Mouse (Mus musculus) CD4-positive, CD25-positive, alpha-beta regulatory T cell, adult 2 months (primary cell): Measurements from ENCODE around the gene Car5a.
A peak's percentile ranks its signal among the peaks of the same experiment; 100 is the strongest.

Experiments used
- DNase-seq: peaks from one replicate; pipeline ENCODE4 v3.0.0-alpha.2; 2012; ENCODE audit warnings: low read depth, low spot score

Gene Car5a

DNA sequence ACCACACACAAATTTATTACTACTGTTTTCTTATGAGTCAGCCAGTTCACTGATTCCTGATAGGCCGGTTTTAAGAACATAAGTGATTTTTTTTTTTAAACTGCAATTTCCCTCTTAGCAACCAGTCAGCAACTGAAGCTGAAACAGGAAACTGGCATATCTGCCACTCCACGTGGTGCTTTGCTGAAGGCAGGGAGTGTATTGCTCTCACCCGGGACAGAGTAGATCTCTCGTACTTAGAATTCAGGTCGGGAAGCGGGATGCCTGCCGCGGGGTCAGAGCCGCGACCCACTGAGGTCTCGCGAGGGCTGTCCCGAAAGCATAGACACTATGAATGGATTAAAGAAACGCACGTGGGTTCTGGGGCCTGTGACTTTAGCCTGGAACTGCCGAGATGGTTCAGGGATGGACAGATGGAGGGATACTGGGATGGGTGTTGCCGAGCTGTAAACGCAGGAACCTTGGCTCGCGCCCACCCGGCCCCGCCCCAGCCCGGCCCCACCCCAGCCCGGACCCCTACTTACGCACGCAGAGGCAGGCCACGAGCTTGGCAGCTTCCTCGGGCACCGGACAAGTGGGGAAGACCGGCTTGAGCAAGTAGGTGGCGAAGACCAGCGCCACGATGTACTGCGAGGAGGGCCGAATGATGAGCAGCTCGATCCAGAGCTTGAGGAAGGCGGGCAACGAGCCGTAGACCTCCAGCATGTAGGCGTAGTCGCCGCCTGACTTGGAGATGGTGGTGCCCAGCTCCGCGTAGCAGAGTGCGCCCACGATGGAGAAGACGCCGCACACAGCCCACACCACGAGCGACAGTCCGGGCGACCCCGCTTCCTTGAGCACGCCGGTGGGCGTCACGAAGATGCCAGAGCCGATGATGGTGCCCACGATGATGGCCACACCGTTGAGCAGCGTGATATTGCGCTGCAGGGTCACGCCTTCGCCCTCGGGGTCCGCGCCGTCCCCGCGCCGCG, 37.9 kb downstream of the Car5a start:
- peak; percentile 70 for DNase-seq

DNA sequence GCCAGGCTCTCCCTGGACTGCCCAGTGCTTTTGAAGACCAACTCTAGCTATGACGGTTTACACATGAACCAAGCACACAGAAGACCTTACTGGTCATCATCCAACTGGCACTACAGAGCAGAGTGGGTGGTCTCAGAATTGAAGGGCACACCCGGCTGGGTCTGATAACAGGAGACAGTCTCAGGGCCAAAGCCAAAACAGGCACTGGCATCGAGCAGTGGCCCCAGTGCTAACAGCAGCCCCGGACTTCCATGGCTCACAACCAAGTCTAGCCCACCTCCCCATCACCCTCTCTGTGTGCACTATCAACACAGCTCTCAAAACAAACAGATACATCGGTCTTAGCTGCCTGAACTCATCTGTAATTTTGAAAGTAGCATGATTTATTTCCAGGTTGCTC, 38.8 kb downstream of the Car5a start:
- no peak for DNase-seq

GRCm38 (mm10) chr8:121905420-121905819, 39.3 kb downstream of the Car5a start:
- no peak for DNase-seq

GRCm38 (mm10) chr8:121904999-121905398, 39.7 kb downstream of the Car5a start:
- DNase-seq, result no peak

DNA sequence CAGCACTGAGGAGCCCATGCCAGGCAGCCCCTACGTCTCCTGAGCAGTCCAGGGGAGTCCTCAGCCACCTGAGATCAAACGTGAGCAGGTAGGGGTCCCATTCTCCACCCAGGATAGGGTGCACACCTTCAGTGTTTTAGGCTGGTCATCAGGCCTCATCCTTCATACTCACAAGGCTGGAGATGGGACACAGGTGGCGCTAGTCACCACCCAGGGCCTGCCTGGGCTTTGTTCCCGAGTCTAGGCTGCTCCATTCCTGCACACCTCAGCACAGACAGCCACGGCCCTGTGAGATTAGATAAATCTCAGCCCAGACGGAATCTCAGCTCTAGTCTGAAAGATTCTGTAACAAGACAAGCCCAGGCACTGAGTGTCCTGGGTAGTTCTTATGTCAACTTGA, 40.7 kb downstream of the Car5a start:
- DNase-seq, result no peak

GRCm38 (mm10) chr8:121901498-121902236, 43.0 kb downstream of the Car5a start:
- no peak for DNase-seq

GRCm38 (mm10) chr8:121899180-121900044, 45.3 kb downstream of the Car5a start:
- DNase-seq, result no peak

DNA sequence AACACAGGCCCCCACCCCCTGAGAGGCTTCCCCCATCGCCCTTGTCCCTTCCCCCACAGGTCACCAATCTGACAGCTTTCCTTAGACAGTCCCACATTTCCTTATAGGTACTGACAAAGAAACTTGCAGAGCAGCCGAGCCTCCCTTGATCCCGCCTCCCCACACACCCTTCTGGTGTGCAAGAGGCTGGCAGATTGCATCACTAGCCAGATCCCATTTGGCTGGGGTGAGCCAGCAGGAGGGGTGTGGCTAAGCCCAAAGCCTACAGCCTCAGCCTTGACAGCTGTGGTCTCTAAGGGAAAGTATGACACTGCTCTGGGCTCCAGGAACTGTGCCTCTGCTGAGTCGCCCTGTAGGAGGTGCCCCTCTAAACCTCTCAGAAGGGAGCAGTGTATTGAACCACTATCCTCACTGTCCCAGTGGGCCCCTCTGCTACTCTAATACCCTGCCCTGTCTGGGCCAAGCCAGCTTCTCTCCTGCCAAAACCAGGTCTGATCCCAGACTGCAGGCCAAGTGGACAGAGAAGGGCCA, 46.2 kb downstream of the Car5a start:
- peak; percentile 38 for DNase-seq

DNA sequence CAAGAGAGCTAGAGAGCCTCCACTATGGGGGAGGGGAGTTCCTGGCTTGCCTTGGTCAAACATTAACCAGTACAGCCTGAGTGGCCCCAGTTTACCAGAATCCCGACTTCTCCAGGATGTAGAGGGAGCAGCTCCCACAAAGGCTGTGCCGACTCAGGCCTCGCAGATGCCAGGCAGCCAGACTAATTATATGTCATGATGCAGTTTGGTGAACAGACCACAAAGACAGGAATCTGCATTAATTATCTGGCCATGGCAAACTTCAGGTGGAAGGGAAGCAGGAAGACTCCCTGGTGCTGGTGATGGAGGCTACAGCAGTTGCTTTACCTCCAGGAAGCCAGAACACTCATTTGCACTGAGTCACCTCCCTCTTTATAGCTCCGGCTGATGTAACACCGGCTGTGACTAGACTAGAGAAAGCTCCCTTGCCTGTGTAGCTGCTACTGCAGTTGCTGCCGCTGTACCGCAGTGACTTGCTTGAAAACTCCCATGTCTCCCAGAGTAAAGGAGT, 46.8 kb downstream of the Car5a start:
- no peak for DNase-seq

DNA sequence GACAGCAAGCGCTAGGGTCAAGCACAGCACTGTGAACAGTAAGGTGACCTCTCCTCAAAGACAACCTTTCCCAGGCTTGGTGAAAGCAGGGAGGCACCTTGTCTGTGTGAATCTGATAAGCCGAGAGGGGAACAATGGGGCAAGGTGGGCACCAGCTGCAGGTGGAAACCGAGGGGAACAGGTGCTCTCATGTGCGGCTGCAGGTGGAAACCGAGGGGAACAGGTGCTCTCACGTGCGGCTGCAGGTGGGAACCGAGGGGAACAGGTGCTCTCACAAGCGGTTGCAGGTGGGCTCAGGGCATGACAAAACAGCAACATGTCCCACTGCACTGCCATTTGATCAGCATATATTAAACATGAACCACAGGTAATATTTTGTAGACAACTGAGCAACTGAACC, 47.5 kb downstream of the Car5a start:
- DNase-seq, result no peak

DNA sequence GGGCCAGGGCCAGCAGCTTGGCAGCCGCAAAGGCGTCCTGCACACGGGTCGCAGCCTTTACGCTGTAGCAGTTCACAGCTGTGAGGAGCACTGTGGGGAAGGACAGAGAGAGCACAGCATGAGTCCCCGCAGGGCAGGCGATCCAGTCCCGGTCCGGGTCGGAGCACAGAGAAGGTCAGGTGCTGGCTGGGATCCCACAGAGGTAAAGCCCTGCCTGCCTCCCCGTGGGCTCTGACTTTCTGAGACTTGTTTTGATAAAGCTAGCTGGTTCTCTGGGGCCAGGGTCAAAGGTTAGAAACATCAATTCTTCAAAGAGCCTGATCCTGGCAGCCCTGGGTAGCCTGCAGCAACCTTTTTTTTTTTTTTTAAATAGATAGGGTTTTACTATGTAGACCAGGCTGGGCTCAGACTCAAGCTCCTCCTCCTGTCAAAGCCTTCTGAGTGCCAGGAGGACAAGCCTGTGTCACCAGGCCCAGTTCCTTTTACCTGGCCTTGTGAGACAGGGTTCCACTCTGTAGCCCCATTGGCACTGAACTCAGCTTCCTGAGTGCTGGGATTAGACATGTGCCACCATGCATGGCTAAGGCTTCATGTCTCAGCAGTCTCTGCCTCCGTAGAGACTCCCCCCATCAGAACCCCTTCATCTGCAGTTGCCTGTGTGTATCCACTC, 48.1 kb downstream of the Car5a start:
- no peak for DNase-seq

- no peak for DNase-seq
These were observed 48.8 kb downstream of the Car5a start for GRCm38 (mm10) chr8:121895910-121896309.

- no peak for DNase-seq
These were observed 51.8 kb downstream of the Car5a start for GRCm38 (mm10) chr8:121892875-121893274.

- no peak for DNase-seq
These were observed 54.6 kb downstream of the Car5a start for GRCm38 (mm10) chr8:121889810-121890785.

DNA sequence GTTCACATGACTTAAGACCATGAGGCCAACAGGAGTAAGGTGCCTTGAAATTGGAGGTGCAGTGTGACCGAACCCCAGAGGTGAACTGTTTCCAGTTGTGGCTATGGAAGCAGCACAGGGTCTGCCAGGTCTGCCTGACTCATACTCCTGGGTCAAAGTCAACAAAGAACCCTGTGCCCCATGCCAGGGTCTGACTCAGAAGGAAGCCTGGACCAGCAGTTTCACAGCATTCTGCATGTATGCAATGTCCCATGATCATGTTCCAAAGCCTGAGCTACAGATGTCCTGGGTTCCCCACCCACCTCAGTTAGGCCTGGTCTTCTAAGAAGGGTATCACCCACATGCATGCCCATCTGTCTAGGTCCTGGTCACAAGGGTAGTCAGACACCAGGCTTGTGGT, 55.4 kb downstream of the Car5a start:
- no peak for DNase-seq

DNA sequence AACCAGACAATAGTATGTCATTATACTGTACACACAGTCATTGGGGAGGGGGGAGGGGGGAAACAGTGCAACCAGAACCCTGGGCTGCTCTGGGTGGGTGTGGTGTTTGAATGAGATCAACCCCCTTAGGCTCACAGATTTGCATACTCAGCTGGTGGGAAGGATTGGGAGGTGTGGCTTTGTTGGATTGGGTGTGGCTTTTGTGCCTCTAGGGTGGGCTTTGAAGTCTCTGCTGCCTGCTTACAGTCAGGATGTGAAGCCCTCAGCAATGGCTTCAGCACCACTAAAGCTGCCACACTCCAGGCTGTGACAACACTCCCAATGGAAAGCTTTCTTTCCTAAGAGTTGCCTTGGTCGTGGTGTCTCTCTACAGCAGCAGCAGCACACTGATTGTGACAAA, 57.2 kb downstream of the Car5a start:
- DNase-seq, result no peak

GRCm38 (mm10) chr8:121885433-121885832, 59.3 kb downstream of the Car5a start:
- no peak for DNase-seq

GRCm38 (mm10) chr8:121885001-121885400, 59.7 kb downstream of the Car5a start:
- no peak for DNase-seq

GRCm38 (mm10) chr8:121884181-121884580, 60.5 kb downstream of the Car5a start:
- no peak for DNase-seq

DNA sequence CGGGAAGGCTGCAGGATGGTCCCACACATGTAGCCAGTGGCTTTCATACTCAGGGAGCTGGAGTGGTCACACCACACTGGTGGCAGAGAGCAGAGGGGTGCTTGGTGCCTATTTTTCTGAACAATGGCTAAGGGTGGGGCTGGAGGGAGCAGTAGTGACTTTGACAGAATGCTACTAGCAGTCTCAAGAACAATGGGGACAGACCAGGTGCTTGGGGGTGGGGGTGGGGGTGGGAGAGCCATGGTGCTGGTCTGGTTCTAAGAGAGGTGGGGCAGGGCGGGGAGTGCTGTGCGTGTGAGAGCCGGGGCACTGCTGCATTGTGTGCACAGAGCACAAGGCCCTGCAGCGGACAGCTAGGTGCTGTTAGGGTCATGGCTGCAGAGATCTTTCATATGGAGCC, 62.8 kb downstream of the Car5a start:
- DNase-seq, result no peak
